Mouse (Mus musculus) CD4-positive, CD25-positive, alpha-beta regulatory T cell, adult 2 months (primary cell): Measurements from ENCODE around the gene Zfp541.
A peak's percentile ranks its signal among the peaks of the same experiment; 100 is the strongest.

Experiments used
- DNase-seq: peaks from one replicate; pipeline ENCODE4 v3.0.0-alpha.2; 2012; ENCODE audit warnings: low read depth, low spot score

Gene Zfp541

GRCm38 (mm10) chr7:16044531-16044930 lies 17.1 kb upstream of the Zfp541 start:
- DNase-seq = no peak

DNA sequence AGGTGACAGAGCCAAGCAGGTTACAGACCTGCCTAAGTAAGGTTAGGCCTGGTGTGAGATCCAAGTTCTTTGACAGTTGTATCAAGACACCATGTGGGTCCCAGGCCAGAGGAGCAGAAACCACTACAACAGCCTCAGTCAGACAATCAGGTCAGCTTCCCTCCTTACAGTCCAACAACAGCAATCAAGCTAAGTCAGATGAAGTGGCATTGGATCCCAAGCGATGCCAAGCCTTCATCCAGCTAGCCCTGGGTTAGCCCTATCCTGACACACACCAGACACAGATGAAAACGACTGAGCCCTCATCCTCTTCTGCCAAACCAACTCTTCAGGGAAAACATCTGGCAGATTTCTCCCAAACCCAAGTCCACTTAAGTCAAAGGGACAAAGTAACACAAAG lies 16.1 kb upstream of the Zfp541 start:
- peak; percentile 32 for DNase-seq

- DNase-seq = peak; percentile 87
Observed at GRCm38 (mm10) chr7:16046101-16046480, 15.5 kb upstream of the Zfp541 start.

- DNase-seq = peak; percentile 76
Observed at GRCm38 (mm10) chr7:16046481-16047337, 14.9 kb upstream of the Zfp541 start.

DNA sequence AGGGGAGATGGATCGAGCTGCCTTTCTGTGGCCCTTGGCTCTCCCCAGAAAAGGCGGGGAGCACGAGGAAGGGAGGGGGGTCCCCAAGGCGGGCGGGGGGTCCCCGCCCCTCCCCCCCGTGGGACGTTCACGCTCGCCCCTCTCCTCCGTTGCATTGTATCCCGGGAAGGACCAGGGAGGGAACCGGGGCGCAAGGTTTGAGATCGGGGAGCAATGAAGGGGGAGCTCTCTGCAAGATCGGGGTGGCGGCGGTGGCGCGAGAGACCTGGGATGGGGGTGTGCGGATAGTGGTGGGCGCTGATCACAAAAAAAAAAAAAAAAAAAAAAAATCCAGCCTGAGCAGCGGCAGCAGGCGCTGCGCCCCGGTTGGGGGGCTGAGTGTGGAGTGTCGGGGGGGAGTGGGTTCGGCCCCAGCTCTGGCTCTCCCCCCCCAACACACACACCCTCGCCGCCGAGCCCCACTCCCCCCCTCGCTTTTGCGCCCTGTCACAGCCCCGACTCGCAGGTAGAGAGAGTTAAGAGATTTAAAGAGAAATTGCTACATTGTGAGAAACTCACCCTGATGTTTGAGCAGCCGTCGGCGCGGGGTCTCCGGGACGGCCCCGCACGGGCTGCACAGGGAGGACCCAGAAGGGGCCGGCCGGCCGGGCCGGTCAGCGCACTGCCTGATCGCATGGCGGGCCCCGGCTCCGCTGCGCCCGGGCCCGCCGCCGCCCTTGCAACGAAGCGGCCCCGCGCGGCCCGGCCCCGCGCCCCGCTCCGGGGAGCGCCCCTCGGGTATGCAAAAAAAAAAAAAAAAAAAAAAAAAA lies 14.1 kb upstream of the Zfp541 start, which contains the start of gene Bicra:
Gene Bicra (minus strand): TSS at position 584 of the 809 bp plus-strand sequence.
- peak; percentile 92 for DNase-seq

GRCm38 (mm10) chr7:16048164-16048564 lies 13.4 kb upstream of the Zfp541 start:
- DNase-seq = peak; percentile 98

GRCm38 (mm10) chr7:16048675-16049575 lies 12.7 kb upstream of the Zfp541 start:
- peak; percentile 39 for DNase-seq

GRCm38 (mm10) chr7:16049576-16049915 lies 12.1 kb upstream of the Zfp541 start:
- DNase-seq = no peak

GRCm38 (mm10) chr7:16050600-16050999 lies 11.0 kb upstream of the Zfp541 start:
- DNase-seq = no peak

GRCm38 (mm10) chr7:16051883-16052595 lies 9.6 kb upstream of the Zfp541 start:
- peak; percentile 89 for DNase-seq

GRCm38 (mm10) chr7:16052684-16053083 lies 8.9 kb upstream of the Zfp541 start:
- peak; percentile 97 for DNase-seq

GRCm38 (mm10) chr7:16053105-16053504 lies 8.5 kb upstream of the Zfp541 start:
- no peak for DNase-seq

- DNase-seq = no peak
Observed at GRCm38 (mm10) chr7:16054966-16055365, 6.6 kb upstream of the Zfp541 start.

GRCm38 (mm10) chr7:16055665-16056064 lies 5.9 kb upstream of the Zfp541 start:
- DNase-seq = peak; percentile 39

GRCm38 (mm10) chr7:16056459-16057135 lies 5.0 kb upstream of the Zfp541 start:
- peak; percentile 80 for DNase-seq

GRCm38 (mm10) chr7:16057136-16057534 lies 4.5 kb upstream of the Zfp541 start:
- DNase-seq = peak; percentile 80

GRCm38 (mm10) chr7:16062099-16062420 lies 446 bp downstream of the Zfp541 start:
- DNase-seq = no peak

- peak; percentile 56 for DNase-seq
Observed at GRCm38 (mm10) chr7:16063490-16063889, 1.9 kb downstream of the Zfp541 start.

DNA sequence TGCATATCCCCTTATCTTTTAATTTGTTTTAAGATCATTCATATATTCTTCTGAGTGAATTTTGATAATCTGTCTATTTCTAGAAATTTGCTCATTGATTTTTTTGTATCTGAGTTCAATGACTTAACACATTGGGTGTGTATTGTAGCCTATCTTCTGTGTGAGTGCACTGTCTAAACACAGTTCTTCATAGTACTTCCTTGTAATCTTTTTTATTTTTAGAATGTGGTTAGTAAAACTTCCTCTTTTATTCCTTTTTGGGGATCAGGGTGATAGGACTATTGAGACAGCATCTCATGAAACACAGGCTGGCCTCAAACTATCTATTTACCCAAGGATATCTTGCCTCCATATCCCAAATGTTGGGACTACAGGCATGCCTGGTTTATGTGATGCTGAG lies 9.2 kb downstream of the Zfp541 start:
- no peak for DNase-seq

DNA sequence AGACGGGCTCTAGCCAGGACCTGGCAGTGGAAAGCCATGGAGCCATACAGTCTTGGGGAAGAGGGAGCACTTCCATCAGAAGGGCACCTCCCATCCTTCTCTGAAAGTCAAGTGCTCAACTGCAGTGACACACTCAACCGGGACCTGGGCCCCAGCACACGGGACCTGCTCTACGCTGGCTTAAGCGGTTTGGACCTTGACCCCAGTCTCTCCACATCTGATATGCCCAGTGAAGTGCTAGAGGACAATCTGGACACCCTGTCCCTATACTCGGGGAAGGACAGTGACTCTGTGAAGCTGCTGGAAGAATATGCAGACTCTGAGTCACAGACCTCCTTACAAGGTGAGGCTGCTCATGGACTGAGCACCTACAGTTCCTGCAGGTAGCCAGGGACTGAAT lies 10.3 kb downstream of the Zfp541 start:
- no peak for DNase-seq

GRCm38 (mm10) chr7:16079947-16080346 lies 18.3 kb downstream of the Zfp541 start:
- no peak for DNase-seq
